Mouse (Mus musculus) midbrain, embryonic 11.5 days (tissue): Measurements from ENCODE around the gene Grsf1. TPM values are rescaled to one million over a fixed set of nuclear protein-coding genes. Genes with fewer than 3 reads are reported as not detected.

Source experiments
- ATAC-seq: fragments of 200-750 bp; cut with Nextera tagmentation; 2 replicates; pipeline ENCODE4 v1.8.0; 2017; ENCODE audit warnings: moderate TSS enrichment, moderate library complexity; ENCODE audit not compliant: low FRiP score
- DNase-seq: peaks from one replicate; pipeline ENCODE4 v3.0.0; 2015; ENCODE audit warnings: low spot score; ENCODE audit errors: missing footprints
- H3K27ac ChIP-seq: fragments of 300-500 bp; sonication (generic); 2 replicates; pipeline ENCODE4 v1.5.1; 2014; ENCODE audit warnings: low read depth, low read length
- H3K27me3 ChIP-seq: fragments of 300-500 bp; sonication (generic); 2 replicates; pipeline ENCODE4 v1.6.1; 2014; ENCODE audit warnings: mild to moderate bottlenecking, low read length, moderate library complexity, mixed read lengths; ENCODE audit not compliant: control insufficient read depth, insufficient read depth
- H3K36me3 ChIP-seq: fragments of 300-500 bp; sonication (generic); 2 replicates; pipeline ENCODE4 v1.6.1; 2014; ENCODE audit warnings: mild to moderate bottlenecking, low read length, moderate library complexity, mixed read lengths; ENCODE audit not compliant: control insufficient read depth, insufficient read depth
- H3K4me1 ChIP-seq: fragments of 300-500 bp; sonication (generic); 2 replicates; pipeline ENCODE4 v1.6.1; 2014; ENCODE audit warnings: low read length; ENCODE audit not compliant: control insufficient read depth, insufficient read depth
- H3K4me2 ChIP-seq: fragments of 300-500 bp; sonication (generic); 2 replicates; pipeline ENCODE4 v1.6.1; 2014; ENCODE audit warnings: mild to moderate bottlenecking, moderate library complexity
- H3K4me3 ChIP-seq: fragments of 300-500 bp; sonication (generic); 2 replicates; pipeline ENCODE4 v1.5.1; 2014; ENCODE audit warnings: low read depth, low read length
- H3K9ac ChIP-seq: fragments of 300-500 bp; sonication (generic); 2 replicates; pipeline ENCODE4 v1.6.1; 2014; ENCODE audit warnings: low read length
- H3K9me3 ChIP-seq: fragments of 300-500 bp; sonication (generic); 2 replicates; pipeline ENCODE4 v1.6.1; 2016; ENCODE audit warnings: low read length; ENCODE audit not compliant: control insufficient read depth
- WGBS: fragments of 180-500 bp; shearing (Covaris S2); extraction: QIAGEN DNeasy Blood & Tissue Kit; methylation state at CpG from one replicate; pipeline ENCODE4 v1.1.7; 2014; 5-methylcytosine and 5-hydroxymethylcytosine counted together
- polyA plus RNA-seq: library from polyadenylated mRNA; unstranded; fragments of >200 nt; fragmentation: Nextera tagmentation; extraction: Ambion mirVana; gene quantifications from 2 replicates; pipeline ENCODE4 v1.2.1, GENCODE M21; 2014

Gene Grsf1
- polyA plus RNA-seq, 1 experiment from 2014 or later: 102 TPM

DNA sequence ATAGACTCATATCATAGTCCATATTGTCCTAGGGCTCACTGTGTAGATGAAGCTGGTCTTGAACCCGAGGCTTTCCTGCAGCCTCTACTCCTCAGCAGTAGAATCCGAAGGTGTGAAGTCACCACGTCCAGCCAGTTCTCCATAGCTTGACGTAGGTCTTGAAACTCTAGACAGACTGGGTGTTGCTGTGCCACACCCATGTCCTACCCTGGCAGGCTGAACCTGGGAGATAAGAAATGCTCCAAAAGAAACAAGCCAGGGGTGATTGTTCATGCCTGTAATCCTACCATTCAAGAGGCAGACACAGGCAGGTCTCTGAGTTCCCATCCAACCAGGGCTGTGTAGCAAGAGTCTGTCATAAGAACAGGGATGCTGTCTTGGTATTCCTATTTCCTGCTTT is 48.4 kb downstream of the Grsf1 start:
- Histone ChIP-seq H3K4me1 (no peaks in the 10 kb centered on the region), H3K4me2 (no peak overlapping the region), H3K27ac (no peak overlapping the region), H3K27me3 (no peaks in the 10 kb centered on the region), H3K9ac (no peak overlapping the region), H3K4me3 (no peak overlapping the region), H3K9me3 (no peaks in the 10 kb centered on the region), H3K36me3 (peaks cover 7% of the 10 kb centered on the region)
- DNase-seq (no peak), ATAC-seq (no peak)
- 90% methylated on average over 4 of the region's 4 CpGs for WGBS

DNA sequence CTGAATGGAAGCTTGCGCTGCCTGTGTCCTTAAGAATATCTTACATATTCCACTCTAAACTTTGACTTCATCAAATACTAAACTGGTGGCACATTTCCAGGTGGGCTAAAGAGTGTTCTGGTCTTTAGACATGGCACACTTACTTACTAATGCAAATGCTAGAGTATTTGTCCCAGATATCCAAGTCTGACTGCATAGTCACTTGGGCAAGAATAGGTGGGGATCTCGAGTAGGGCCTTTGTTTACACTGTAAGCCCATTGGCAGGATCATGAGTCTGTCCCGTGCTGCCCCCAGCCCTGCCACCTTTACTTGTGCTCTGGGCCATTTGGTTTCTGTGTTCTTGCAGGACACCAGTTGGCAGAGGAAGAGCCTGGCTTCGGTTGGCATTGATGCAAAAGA is 59.0 kb downstream of the Grsf1 start:
- Histone ChIP-seq H3K36me3 (peaks cover 16% of the 10 kb centered on the region), H3K27me3 (no peaks in the 10 kb centered on the region), H3K9ac (no peak overlapping the region), H3K9me3 (no peaks in the 10 kb centered on the region), H3K4me1 (no peaks in the 10 kb centered on the region), H3K4me3 (no peak overlapping the region), H3K4me2 (no peak overlapping the region), H3K27ac (no peak overlapping the region)
- DNase-seq: no peak
- 86% methylated on average over 4 of the region's 4 CpGs for WGBS
- ATAC-seq: no peak

DNA sequence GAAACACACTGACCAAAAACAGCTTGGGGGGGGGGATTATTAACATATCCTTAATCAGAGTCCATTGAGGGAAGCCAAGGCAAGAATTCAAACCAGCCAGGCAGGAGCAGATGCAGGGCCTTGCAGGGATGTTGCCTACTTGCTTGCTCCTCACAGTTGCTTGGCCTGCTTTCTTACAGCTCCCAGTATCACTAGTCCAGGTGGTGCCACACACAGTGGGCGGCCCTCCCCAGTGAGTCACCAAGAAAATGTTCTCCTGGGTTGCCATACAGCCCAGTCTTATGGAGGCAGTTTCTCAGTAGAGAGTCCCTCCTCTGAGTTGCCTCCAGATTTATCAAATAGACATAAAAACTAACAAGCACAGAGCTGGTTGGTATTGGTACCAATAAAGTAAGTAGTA is 61.8 kb downstream of the Grsf1 start:
- WGBS: 86% methylated on average over 1 of the region's 1 CpGs
- DNase-seq (no peak), ATAC-seq (no peak)
- Histone ChIP-seq H3K4me1 (no peaks in the 10 kb centered on the region), H3K27ac (no peak overlapping the region), H3K4me3 (no peak overlapping the region), H3K9me3 (no peaks in the 10 kb centered on the region), H3K27me3 (no peaks in the 10 kb centered on the region), H3K4me2 (no peak overlapping the region), H3K36me3 (peaks cover 5% of the 10 kb centered on the region; the same call in 1 of the 2 replicates), H3K9ac (no peak overlapping the region)

Other genes starting within 250 kb of the Grsf1 start
- not detected in 2 replicates for gene Ambn, start 220.2 kb downstream of the Grsf1 start, polyA plus RNA-seq
- not detected in 2 replicates for gene Enam, start 188.2 kb downstream of the Grsf1 start, polyA plus RNA-seq
- 0.34 TPM in 1 of 2 replicates, not detected in the other for gene Jchain, start 148.3 kb downstream of the Grsf1 start, polyA plus RNA-seq
- gene Utp3, start 121.7 kb downstream of the Grsf1 start, polyA plus RNA-seq: 68.4 and 73.0 TPM in 2 replicates
- 121 and 149 TPM in 2 replicates for gene Rufy3, start 111.1 kb downstream of the Grsf1 start, polyA plus RNA-seq
- 16.7 and 18.3 TPM in 2 replicates for gene Mob1b, start 44.7 kb upstream of the Grsf1 start, polyA plus RNA-seq
- gene Dck, start 88.8 kb upstream of the Grsf1 start, polyA plus RNA-seq: 143 and 150 TPM in 2 replicates
- 1.6 and 2.2 TPM in 2 replicates for gene Slc4a4, start 210.6 kb upstream of the Grsf1 start, polyA plus RNA-seq